Mouse (Mus musculus): Measurements from ENCODE around the gene 5031439G07Rik.

- TF ChIP-seq EP300 (IDR thresholded peaks at IDR 0.05) (no peak), CTCF (IDR thresholded peaks at IDR 0.05) (no peak)
Observed at GRCm38 (mm10) chr15:85036566-85037342, 48.4 kb upstream of the 5031439G07Rik start.
